Mouse (Mus musculus): ENCODE data around the gene Prkar2a.

DNA sequence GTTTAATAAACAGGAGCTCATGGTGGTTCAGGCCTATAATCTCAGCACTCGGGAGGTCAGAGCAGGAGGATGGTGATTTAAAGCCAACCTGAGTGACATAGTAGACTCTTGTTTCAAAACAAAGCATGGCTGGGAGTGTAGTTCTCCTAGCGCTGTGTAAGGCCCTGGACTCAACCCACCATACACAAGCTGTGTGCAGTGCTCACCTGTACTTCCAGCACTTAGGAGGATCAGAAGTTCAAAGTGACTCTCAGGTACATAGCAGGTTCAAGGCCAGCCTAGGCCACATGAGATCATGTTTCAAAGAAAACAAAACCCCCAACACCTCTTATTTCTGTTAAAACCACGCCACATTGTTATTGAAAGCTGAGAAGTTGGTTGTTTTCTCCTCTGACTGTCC is 99.6 kb downstream of the Prkar2a start:
- TF ChIP-seq CTCF (IDR thresholded peaks at IDR 0.05; ENCODE audit: borderline replicate concordance, control insufficient read depth, extremely low read depth, insufficient read depth, low read length, poor library complexity) (no peak), POLR2A (IDR thresholded peaks at IDR 0.05; ENCODE audit: control insufficient read depth, extremely low read depth, insufficient read depth, low read length, poor library complexity) (no peak)

All from thymus, adult 2 months (tissue).